Mouse (Mus musculus): ENCODE data around the gene Ugcg.

- TF ChIP-seq CTCF (IDR thresholded peaks at IDR 0.05; ENCODE audit: borderline replicate concordance, insufficient read depth, low read length) (no peak), POLR2A (IDR thresholded peaks at IDR 0.05; ENCODE audit: low read depth, low read length) (no peak)
Measured at GRCm38 (mm10) chr4:59199805-59200204, 10.7 kb downstream of the Ugcg start.
